Mouse (Mus musculus): ENCODE results near the gene Prl7b1.

Prl7b1 gene

GRCm38 (mm10) chr13:27610482-27610881, at the start of gene Prl7b1:
Prl7b1 (minus strand) TSS chr13:27610582.
- no peak for DNase-seq

GRCm38 (mm10) chr13:27642393-27642792, 32.0 kb upstream of the Prl7b1 start, which contains the start of gene Prl7a1:
Prl7a1 (minus strand) TSS chr13:27642493.
- DNase-seq: no peak

- no peak for DNase-seq
Measured at GRCm38 (mm10) chr13:27582071-27582470, 28.3 kb downstream of the Prl7b1 start, which contains the start of gene Prl8a1. Prl8a1 (minus strand) TSS chr13:27582171.

GRCm38 (mm10) chr13:27564506-27564905, 45.9 kb downstream of the Prl7b1 start, which contains the start of gene Prl8a9:
Prl8a9 (minus strand) TSS chr13:27564606.
- no peak for DNase-seq

- no peak for DNase-seq
Measured at GRCm38 (mm10) chr13:27553336-27553735, 57.0 kb downstream of the Prl7b1 start.

All from thymus, postnatal 4 days (tissue).